Mouse (Mus musculus) stomach, postnatal 0 days (tissue): Measurements from ENCODE around the gene Kifc1.

ENCODE experiments used
- CTCF ChIP-seq: IDR thresholded peaks from 2 replicates; pipeline ENCODE4 v1.5.1; 2016; ENCODE audit warnings: antibody characterized with exemption, low read depth, mild to moderate bottlenecking, moderate library complexity
- EP300 ChIP-seq: optimal IDR thresholded peaks from 2 replicates; pipeline ENCODE3; 2016; ENCODE audit warnings: antibody characterized with exemption

GRCm38 (mm10) chr17:33932448-33932847, 42.0 kb upstream of the Kifc1 start:
- TF ChIP-seq CTCF (no peak), EP300 (no peak)
